Mouse (Mus musculus) embryonic facial prominence, embryonic 12.5 days (tissue): ENCODE data around the gene Sft2d2. TPM values are rescaled to one million over a fixed set of nuclear protein-coding genes. Genes with fewer than 3 reads are reported as not detected.

ENCODE experiments used
- ATAC-seq: fragments of 200-750 bp; cut with Nextera tagmentation; 2 replicates; pipeline ENCODE4 v1.8.0; 2017; ENCODE audit not compliant: insufficient number of reproducible peaks, insufficient read depth, low FRiP score, low TSS enrichment
- H3K27ac ChIP-seq: fragments of 300-500 bp; sonication (generic); 2 replicates; pipeline ENCODE4 v1.5.1; 2016; ENCODE audit warnings: mild to moderate bottlenecking
- H3K27me3 ChIP-seq: fragments of 300-500 bp; sonication (generic); 2 replicates; pipeline ENCODE4 v1.6.1; 2016; ENCODE audit warnings: mild to moderate bottlenecking, moderate library complexity
- H3K36me3 ChIP-seq: fragments of 300-500 bp; sonication (generic); 2 replicates; pipeline ENCODE4 v1.6.1; 2016; ENCODE audit warnings: mild to moderate bottlenecking
- H3K4me1 ChIP-seq: fragments of 300-500 bp; sonication (generic); 2 replicates; pipeline ENCODE4 v1.6.1; 2016
- H3K4me2 ChIP-seq: fragments of 300-500 bp; sonication (generic); replicated peaks from 2 replicates; pipeline ENCODE4 v1.6.1; 2016; ENCODE audit warnings: mild to moderate bottlenecking, moderate library complexity
- H3K4me3 ChIP-seq: fragments of 300-500 bp; sonication (generic); 2 replicates; pipeline ENCODE4 v1.5.1; 2016; ENCODE audit warnings: mild to moderate bottlenecking
- H3K9ac ChIP-seq: fragments of 300-500 bp; sonication (generic); 2 replicates; pipeline ENCODE4 v1.6.1; 2016; ENCODE audit warnings: mild to moderate bottlenecking, moderate library complexity
- H3K9me3 ChIP-seq: fragments of 300-500 bp; sonication (generic); 2 replicates; pipeline ENCODE4 v1.6.1; 2016; ENCODE audit warnings: mild to moderate bottlenecking, moderate library complexity
- WGBS: fragments of 180-500 bp; shearing (Covaris S2); methylation state at CpG from one replicate; pipeline ENCODE4 v1.1.7; 2016; 5-methylcytosine and 5-hydroxymethylcytosine counted together
- polyA plus RNA-seq: library from polyadenylated mRNA; unstranded; fragments of >200 nt; fragmentation: Nextera tagmentation; extraction: Ambion mirVana; gene quantifications from 2 replicates; pipeline ENCODE4 v1.2.1, GENCODE M21; 2016

Gene Sft2d2
- polyA plus RNA-seq, 1 experiment from 2014 or later, result 15.0 TPM

DNA sequence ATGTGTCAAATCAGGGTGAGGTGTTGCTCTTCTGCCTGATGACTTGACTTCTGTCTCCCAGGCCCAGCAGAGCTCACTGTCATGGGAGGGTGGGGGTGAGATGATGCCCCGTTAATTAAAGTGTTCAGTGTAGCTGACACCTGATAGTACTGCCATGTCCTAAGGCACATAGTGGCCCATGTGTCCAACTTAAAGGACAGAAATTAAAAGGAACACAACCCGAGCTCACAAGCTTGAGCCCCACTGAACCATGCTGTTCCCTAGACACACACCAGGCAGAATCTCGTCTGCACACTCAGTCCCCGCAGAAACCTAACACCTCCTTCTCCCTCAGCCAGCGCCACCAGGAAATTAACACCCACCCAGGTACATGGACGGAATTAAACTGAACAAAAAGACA is 29.3 kb downstream of the Sft2d2 start:
- no peak overlapping the region for H3K9ac ChIP-seq
- H3K36me3 ChIP-seq, result no peaks in the 10 kb centered on the region
- no peak overlapping the region for H3K4me3 ChIP-seq
- no peaks in the 10 kb centered on the region for H3K9me3 ChIP-seq
- 57% methylated on average over 6 of the region's 6 CpGs for WGBS
- H3K4me2 ChIP-seq, result no peak overlapping the region
- no peaks in the 10 kb centered on the region; the same call in 1 of the 2 replicates for H3K27me3 ChIP-seq
- H3K4me1 ChIP-seq, result no peaks in the 10 kb centered on the region
- H3K27ac ChIP-seq, result no peak overlapping the region
- no peak for ATAC-seq

- no peaks in the 10 kb centered on the region; the same call in 1 of the 2 replicates for H3K27me3 ChIP-seq
- ATAC-seq, result no peak
- no peak within 1 kb of the TSS for H3K9ac ChIP-seq
- no peak within 1 kb of the TSS for H3K4me3 ChIP-seq
- H3K4me1 ChIP-seq, result no peaks in the 10 kb centered on the region
- no peaks in the 10 kb centered on the region for H3K36me3 ChIP-seq
- no peak within 1 kb of the TSS for H3K4me2 ChIP-seq
- no peak within 1 kb of the TSS for H3K27ac ChIP-seq
- 86% methylated on average over 8 of the region's 8 CpGs for WGBS
- no peaks in the 10 kb centered on the region for H3K9me3 ChIP-seq
Observed at GRCm38 (mm10) chr1:165160723-165161405, 33.4 kb downstream of the Sft2d2 start, which contains the start of gene Tbx19. Gene Tbx19 (minus strand): TSS chr1:165160773.

DNA sequence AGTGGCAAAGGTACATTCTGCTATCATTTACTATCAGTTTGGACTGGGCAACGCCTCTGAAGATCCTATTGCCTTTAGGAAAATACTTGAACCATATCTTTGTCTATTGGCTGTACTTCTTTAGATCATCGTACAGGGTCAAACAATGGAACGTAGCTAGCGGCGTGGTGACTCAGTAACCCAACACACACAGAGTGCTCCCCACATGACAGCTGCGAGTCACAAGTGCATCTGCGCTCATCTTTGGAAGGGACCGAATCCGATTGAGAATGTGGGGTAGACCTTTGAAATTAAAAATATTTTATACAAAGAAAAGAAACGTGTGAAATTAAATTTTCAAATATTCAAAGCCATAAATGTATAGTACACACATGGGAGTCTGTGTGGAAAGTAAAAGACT is 35.4 kb downstream of the Sft2d2 start:
- H3K4me2 ChIP-seq, result no peak overlapping the region
- no peaks in the 10 kb centered on the region for H3K36me3 ChIP-seq
- no peaks in the 10 kb centered on the region for H3K9me3 ChIP-seq
- H3K27ac ChIP-seq, result no peak overlapping the region
- no peak for ATAC-seq
- H3K4me3 ChIP-seq, result no peak overlapping the region
- H3K4me1 ChIP-seq, result no peaks in the 10 kb centered on the region
- no peak overlapping the region for H3K9ac ChIP-seq
- WGBS, result 79% methylated on average over 10 of the region's 10 CpGs
- no peaks in the 10 kb centered on the region; the same call in 1 of the 2 replicates for H3K27me3 ChIP-seq

DNA sequence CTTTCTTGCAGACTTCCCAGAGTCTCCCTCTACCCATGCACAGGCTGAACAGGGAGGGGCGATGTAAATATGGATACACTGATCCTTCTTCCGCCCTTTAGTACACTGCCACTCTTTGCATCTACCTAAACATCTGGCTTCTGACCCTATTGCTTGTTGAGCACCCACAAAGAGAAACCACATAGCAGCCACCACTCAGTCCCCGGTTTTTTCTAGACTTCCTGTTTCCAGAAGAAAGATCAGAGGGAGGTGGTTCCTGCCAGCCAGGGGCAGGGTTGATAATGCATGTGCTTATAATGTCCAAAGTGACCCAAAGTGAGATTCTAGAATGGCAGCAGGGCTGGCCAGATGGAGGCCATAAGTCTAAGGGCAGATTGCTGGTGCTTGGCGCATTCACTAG is 40.1 kb downstream of the Sft2d2 start:
- no peak for ATAC-seq
- 83% methylated on average over 4 of the region's 4 CpGs for WGBS
- Histone ChIP-seq H3K27ac (no peak overlapping the region), H3K9me3 (no peaks in the 10 kb centered on the region), H3K4me1 (no peaks in the 10 kb centered on the region), H3K27me3 (no peaks in the 10 kb centered on the region), H3K4me3 (no peak overlapping the region), H3K36me3 (no peaks in the 10 kb centered on the region), H3K4me2 (no peak overlapping the region), H3K9ac (no peak overlapping the region)

DNA sequence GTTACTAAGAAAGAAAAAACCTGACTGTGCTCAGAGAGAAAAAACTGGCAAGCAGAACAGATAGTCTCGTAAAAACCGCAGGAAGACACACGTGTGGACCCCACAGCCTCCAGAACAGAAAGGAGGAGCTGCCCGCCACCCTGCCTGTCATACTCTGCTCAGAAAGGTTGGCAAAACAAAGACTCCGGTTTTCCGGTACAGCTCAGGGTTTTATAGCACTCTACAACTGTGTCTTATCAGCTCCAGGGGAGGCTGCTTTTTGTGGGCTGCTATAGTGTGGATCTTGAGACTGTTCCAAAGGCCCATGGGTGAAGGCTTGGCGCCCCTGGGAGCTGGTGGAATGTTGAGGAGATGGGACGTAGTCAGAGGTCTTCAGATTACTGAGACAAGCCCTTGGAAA is 43.0 kb downstream of the Sft2d2 start:
- ATAC-seq, result no peak
- H3K9me3 ChIP-seq, result no peaks in the 10 kb centered on the region
- WGBS, result 86% methylated on average over 8 of the region's 8 CpGs
- no peak overlapping the region for H3K9ac ChIP-seq
- no peaks in the 10 kb centered on the region for H3K4me1 ChIP-seq
- no peaks in the 10 kb centered on the region for H3K36me3 ChIP-seq
- no peak overlapping the region for H3K4me3 ChIP-seq
- H3K27ac ChIP-seq, result no peak overlapping the region
- H3K4me2 ChIP-seq, result no peak overlapping the region
- H3K27me3 ChIP-seq, result no peaks in the 10 kb centered on the region

DNA sequence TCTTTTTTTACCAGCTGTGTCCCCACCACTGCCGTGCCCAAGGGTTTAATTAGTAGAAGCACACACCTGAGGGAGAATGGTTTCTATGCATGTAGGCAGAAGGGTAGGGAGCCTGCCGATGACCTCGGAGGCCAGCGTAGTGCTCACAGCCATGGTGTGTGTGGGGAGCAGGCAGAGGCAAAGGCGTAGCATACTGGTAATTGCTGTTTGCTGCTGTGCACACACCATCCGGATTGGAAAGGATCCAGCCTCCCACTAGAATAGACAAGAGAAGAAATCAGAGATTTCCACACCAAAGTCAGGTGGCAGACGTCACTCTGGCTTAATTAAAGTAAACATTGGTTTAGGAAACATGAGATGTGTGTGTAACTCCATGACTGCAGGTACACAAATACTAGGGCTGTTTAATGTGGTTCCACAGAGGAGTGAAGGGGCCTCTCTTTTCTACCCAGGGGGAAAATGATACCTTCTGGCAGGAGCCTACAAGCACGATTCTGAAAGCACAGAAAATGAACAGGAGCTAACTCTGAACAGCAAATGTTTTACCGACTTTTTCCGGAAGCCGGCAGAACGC is 51.8 kb downstream of the Sft2d2 start:
- ATAC-seq, result peak; percentile 70
- Histone ChIP-seq H3K4me1 (no peaks in the 10 kb centered on the region; the same call in 1 of the 2 replicates), H3K9me3 (no peaks in the 10 kb centered on the region), H3K27ac (no peak overlapping the region), H3K36me3 (no peaks in the 10 kb centered on the region), H3K9ac (no peak overlapping the region), H3K27me3 (no peaks in the 10 kb centered on the region), H3K4me2 (no peak overlapping the region), H3K4me3 (no peak overlapping the region)
- 60% methylated on average over 12 of the region's 12 CpGs for WGBS

DNA sequence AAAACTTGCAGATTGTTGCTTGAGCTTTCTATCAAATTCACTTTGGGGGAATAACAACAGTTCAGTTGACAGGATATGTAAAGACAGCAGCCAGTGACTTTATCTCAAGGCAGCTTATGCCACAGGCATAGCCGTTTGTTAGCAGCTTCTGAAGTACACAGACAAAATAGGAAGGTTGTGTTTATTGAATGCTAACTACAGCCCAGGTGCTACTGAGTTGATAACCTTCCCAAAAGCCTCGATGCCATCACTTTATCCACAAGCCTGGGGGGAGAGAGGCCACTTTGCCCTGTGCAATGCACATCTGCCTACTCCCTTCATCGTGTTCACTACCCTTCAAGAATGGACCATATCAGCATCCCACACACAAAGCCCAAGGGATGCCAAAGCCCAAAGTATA is 54.0 kb downstream of the Sft2d2 start:
- WGBS, result 80% methylated on average over 3 of the region's 3 CpGs
- no peak overlapping the region for H3K4me2 ChIP-seq
- no peaks in the 10 kb centered on the region; the same call in 1 of the 2 replicates for H3K4me1 ChIP-seq
- no peaks in the 10 kb centered on the region for H3K27me3 ChIP-seq
- H3K9ac ChIP-seq, result no peak overlapping the region
- H3K4me3 ChIP-seq, result no peak overlapping the region
- H3K27ac ChIP-seq, result no peak overlapping the region
- no peaks in the 10 kb centered on the region for H3K36me3 ChIP-seq
- H3K9me3 ChIP-seq, result no peaks in the 10 kb centered on the region
- no peak for ATAC-seq

- Histone ChIP-seq H3K9ac (no peak overlapping the region), H3K9me3 (no peaks in the 10 kb centered on the region), H3K27ac (no peak overlapping the region), H3K36me3 (no peaks in the 10 kb centered on the region), H3K4me2 (no peak overlapping the region), H3K27me3 (no peaks in the 10 kb centered on the region), H3K4me1 (no peaks in the 10 kb centered on the region), H3K4me3 (no peak overlapping the region)
- whole genome bisulfite sequencing, result 73% methylated on average over 2 of the region's 2 CpGs
- no peak for ATAC-seq
Observed at GRCm38 (mm10) chr1:165133858-165134257, 60.4 kb downstream of the Sft2d2 start.

DNA sequence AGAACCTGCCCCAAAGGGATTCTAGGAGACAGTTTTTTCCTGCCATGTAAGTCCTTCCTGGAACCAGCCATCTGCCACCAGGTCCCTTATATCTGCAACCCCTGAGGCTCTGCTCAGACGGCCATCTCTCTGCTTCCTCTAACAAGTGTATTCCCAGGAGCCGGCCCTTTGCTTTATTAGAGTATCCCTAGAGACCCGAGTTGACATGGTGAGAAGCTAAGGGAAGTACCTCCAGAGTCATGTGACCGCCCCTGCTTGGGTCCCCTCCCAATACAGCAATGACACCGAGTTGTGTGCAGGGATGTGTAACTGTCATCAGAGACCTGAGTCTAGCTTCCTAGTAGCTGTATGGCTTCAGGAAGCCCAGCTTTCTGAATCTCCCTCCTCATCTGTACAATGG is 61.0 kb downstream of the Sft2d2 start:
- no peak overlapping the region for H3K4me2 ChIP-seq
- H3K27ac ChIP-seq, result no peak overlapping the region
- no peak overlapping the region for H3K9ac ChIP-seq
- no peak for ATAC-seq
- no peaks in the 10 kb centered on the region for H3K4me1 ChIP-seq
- WGBS, result 65% methylated on average over 5 of the region's 5 CpGs
- no peaks in the 10 kb centered on the region for H3K27me3 ChIP-seq
- no peaks in the 10 kb centered on the region for H3K9me3 ChIP-seq
- no peak overlapping the region for H3K4me3 ChIP-seq
- no peaks in the 10 kb centered on the region for H3K36me3 ChIP-seq

DNA sequence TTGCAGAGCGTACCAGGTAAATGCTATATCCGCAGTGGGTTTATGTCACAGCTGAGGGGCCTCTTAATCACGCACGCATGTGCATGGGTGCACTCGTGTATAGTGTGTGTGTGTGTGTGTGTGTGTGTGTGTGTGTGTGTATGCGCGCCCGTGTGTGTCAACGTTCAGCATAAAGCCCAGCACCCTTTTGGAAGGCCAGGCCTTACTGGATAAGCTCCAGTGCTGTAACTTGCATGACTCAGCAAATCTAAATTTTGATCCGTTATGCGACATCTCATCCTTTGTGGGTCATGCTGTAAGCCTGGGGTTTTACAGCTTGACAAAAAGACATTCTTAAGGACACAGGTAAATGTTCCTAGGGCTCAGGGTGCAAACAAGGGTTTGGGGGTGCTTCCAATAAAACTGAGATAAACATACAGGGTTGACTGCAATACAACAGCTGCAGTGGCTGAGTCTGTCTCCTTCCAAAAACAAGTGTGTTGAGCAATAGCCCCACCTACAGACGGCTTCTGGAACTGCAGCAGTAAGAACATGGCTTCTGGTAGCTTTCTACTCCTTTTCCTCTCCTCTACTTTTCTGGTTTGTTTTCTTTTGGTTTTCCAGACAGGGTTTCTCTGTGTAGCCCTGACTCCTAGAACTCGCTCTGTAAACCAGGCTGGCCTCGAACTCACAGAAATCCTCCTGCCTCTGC is 61.9 kb downstream of the Sft2d2 start:
- H3K9ac ChIP-seq, result no peak overlapping the region
- no peak overlapping the region for H3K4me2 ChIP-seq
- H3K4me3 ChIP-seq, result no peak overlapping the region
- ATAC-seq, result no peak
- H3K36me3 ChIP-seq, result no peaks in the 10 kb centered on the region
- 76% methylated on average over 14 of the region's 14 CpGs for WGBS
- H3K27ac ChIP-seq, result no peak overlapping the region
- no peaks in the 10 kb centered on the region for H3K9me3 ChIP-seq
- H3K27me3 ChIP-seq, result no peaks in the 10 kb centered on the region
- H3K4me1 ChIP-seq, result no peaks in the 10 kb centered on the region

GRCm38 (mm10) chr1:165129573-165129972 is 64.7 kb downstream of the Sft2d2 start:
- Histone ChIP-seq H3K36me3 (no peaks in the 10 kb centered on the region), H3K9me3 (no peaks in the 10 kb centered on the region), H3K4me2 (no peak overlapping the region), H3K4me1 (no peaks in the 10 kb centered on the region), H3K4me3 (no peak overlapping the region), H3K9ac (no peak overlapping the region), H3K27ac (no peak overlapping the region), H3K27me3 (no peaks in the 10 kb centered on the region)
- WGBS, result 74% methylated on average over 5 of the region's 5 CpGs
- ATAC-seq, result no peak
